Mouse (Mus musculus) hindbrain, embryonic 16.5 days (tissue): Measurements from ENCODE around the gene Psat1. TPM values are rescaled to one million over a fixed set of nuclear protein-coding genes. Genes with fewer than 3 reads are reported as not detected.

Experiments used
- ATAC-seq: fragments of 200-750 bp; cut with Nextera tagmentation; 2 replicates; pipeline ENCODE4 v1.8.0; 2017; ENCODE audit warnings: moderate TSS enrichment, moderate library complexity
- H3K27ac ChIP-seq: fragments of 300-500 bp; sonication (generic); 2 replicates; pipeline ENCODE4 v1.5.1; 2014; ENCODE audit warnings: low read depth, mild to moderate bottlenecking, control low read depth, low read length, moderate library complexity
- H3K27me3 ChIP-seq: fragments of 300-500 bp; sonication (generic); replicated peaks from 2 replicates; pipeline ENCODE4 v1.6.1; 2014; ENCODE audit warnings: low read length; ENCODE audit not compliant: control insufficient read depth, insufficient read depth
- H3K36me3 ChIP-seq: fragments of 300-500 bp; sonication (generic); 2 replicates; pipeline ENCODE4 v1.6.1; 2014; ENCODE audit warnings: mild to moderate bottlenecking, low read length, moderate library complexity, mixed read lengths; ENCODE audit not compliant: control insufficient read depth, insufficient read depth
- H3K4me1 ChIP-seq: fragments of 300-500 bp; sonication (generic); 2 replicates; pipeline ENCODE4 v1.6.1; 2014; ENCODE audit warnings: low read depth, low read length; ENCODE audit not compliant: control insufficient read depth, insufficient read depth
- H3K4me2 ChIP-seq: fragments of 300-500 bp; sonication (generic); 2 replicates; pipeline ENCODE4 v1.6.1; 2014; ENCODE audit warnings: mild to moderate bottlenecking, low read length, control low read depth, moderate library complexity
- H3K4me3 ChIP-seq: fragments of 300-500 bp; sonication (generic); 2 replicates; pipeline ENCODE4 v1.5.1; 2014; ENCODE audit warnings: mild to moderate bottlenecking, low read length, control low read depth, moderate library complexity
- H3K9ac ChIP-seq: fragments of 300-500 bp; sonication (generic); 2 replicates; pipeline ENCODE4 v1.6.1; 2014; ENCODE audit warnings: low read depth, mild to moderate bottlenecking, control low read depth, low read length, moderate library complexity
- H3K9me3 ChIP-seq: fragments of 300-500 bp; sonication (generic); 2 replicates; pipeline ENCODE4 v1.6.1; 2014; ENCODE audit warnings: mild to moderate bottlenecking, low read length, moderate library complexity; ENCODE audit not compliant: control insufficient read depth
- WGBS: fragments of 180-500 bp; shearing (Covaris S2); extraction: QIAGEN DNeasy Blood & Tissue Kit; methylation state at CpG from one replicate; pipeline ENCODE4 v1.1.7; 2014; 5-methylcytosine and 5-hydroxymethylcytosine counted together
- polyA plus RNA-seq: library from polyadenylated mRNA; unstranded; fragments of >200 nt; fragmentation: Nextera tagmentation; extraction: Ambion mirVana; gene quantifications from 2 replicates; pipeline ENCODE4 v1.2.1, GENCODE M21; 2015

The Psat1 gene
- polyA plus RNA-seq: 88.3 and 93.2 TPM in 2 replicates

DNA sequence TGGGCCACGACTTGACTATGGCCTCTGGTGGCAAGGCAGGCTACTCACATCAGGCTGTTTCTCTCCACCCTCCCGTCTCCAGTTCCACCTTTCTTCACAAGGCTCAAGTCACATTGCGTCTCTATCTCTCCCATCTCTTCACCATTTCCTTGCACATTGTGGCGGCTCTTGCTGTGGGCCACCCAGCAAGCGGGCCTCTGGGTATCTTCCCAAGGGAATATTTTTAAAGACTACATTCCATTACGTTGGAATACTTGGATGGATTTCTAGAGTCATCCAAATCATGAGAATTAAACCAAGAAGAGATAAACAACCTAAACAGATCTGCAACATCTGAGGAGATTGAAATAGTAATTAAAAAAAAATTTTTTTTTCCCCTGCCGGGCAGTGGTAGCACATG, at the start of gene Psat1:
Psat1 (minus strand) TSS at position 101 of the 400 bp plus-strand sequence.
- ATAC-seq: no peak
- Histone ChIP-seq H3K27ac (no peak within 1 kb of the TSS), H3K4me3 (no peak within 1 kb of the TSS), H3K4me2 (no peak within 1 kb of the TSS), H3K36me3 (no peaks in the 10 kb centered on the region), H3K9ac (no peak within 1 kb of the TSS), H3K27me3 (no peaks in the 10 kb centered on the region), H3K9me3 (peaks cover 4% of the 10 kb centered on the region; the same call in 1 of the 2 replicates), H3K4me1 (no peaks in the 10 kb centered on the region)
- 88% methylated on average over 7 of the region's 7 CpGs for WGBS

GRCm38 (mm10) chr19:15990102-15990501, 43.0 kb upstream of the Psat1 start:
- Histone ChIP-seq H3K4me2 (no peak overlapping the region), H3K27ac (no peak overlapping the region), H3K9ac (no peak overlapping the region), H3K27me3 (no peaks in the 10 kb centered on the region), H3K36me3 (no peaks in the 10 kb centered on the region), H3K4me1 (peaks cover 2% of the 10 kb centered on the region), H3K9me3 (no peaks in the 10 kb centered on the region), H3K4me3 (no peak overlapping the region)
- no peak for ATAC-seq
- 93% methylated on average over 1 of the region's 1 CpGs for WGBS

GRCm38 (mm10) chr19:15985172-15985713, 38.1 kb upstream of the Psat1 start:
- 28% methylated on average over 10 of the region's 10 CpGs for WGBS

DNA sequence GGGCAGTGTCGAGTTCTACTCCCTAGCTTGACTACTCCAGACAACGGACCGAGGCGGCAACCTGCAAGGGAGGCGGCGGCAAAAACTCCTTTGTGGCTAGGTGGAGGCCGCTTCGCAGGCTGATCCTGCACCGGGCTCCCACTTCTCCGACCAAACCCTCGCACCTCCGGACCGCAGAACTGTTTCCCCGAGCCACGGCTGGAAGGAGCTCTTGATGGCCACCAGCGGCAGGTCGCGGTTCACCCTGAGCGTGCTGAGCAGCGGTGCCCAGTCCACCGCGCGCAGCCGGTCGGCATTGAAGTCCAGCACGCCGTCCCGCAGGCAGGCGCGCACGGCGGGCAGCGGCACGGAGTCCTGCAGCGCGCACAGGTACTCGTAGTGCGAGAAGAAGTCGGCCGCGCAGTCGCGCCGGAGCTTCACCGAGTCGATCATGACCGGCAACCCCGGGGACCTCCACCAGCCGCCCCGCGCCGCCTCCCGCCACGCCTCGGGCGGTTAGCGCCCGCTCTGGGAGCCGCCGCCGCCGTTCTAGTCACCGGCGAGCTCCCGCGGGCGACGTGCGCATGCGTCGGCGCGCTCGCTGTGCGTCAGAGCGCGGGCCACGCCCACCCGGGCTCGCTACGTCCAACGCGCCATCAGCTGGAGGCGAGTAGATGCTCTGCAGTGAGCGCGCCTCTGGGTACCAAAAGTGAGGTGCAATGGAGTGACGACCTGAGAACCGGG, 37.5 kb upstream of the Psat1 start, which contains the start of gene Cep78:
Cep78 (minus strand) TSS at position 541 of the 723 bp plus-strand sequence.
- H3K36me3 ChIP-seq: no peaks in the 10 kb centered on the region
- H3K4me1 ChIP-seq: peaks cover 20% of the 10 kb centered on the region
- H3K27ac ChIP-seq: peak within 1 kb of the TSS; percentile 93

More at GRCm38 (mm10) chr19:15985172-15985713, 38.1 kb upstream of the Psat1 start:
- Histone ChIP-seq H3K9ac (peak overlapping the region; percentile 96), H3K36me3 (no peaks in the 10 kb centered on the region), H3K27me3 (no peaks in the 10 kb centered on the region), H3K4me2 (peak overlapping the region; percentile 86), H3K9me3 (no peaks in the 10 kb centered on the region), H3K4me3 (peak overlapping the region; percentile 68), H3K27ac (peak overlapping the region; percentile 93), H3K4me1 (peaks cover 20% of the 10 kb centered on the region)
- no peak for ATAC-seq

GRCm38 (mm10) chr19:15983739-15984344, 36.7 kb upstream of the Psat1 start:
- Histone ChIP-seq H3K4me1 (peaks cover 20% of the 10 kb centered on the region), H3K9ac (peak overlapping the region; percentile 96), H3K27ac (peak overlapping the region; percentile 93), H3K36me3 (no peaks in the 10 kb centered on the region), H3K4me3 (peak overlapping the region; percentile 68), H3K27me3 (no peaks in the 10 kb centered on the region), H3K4me2 (peak overlapping the region; percentile 86), H3K9me3 (no peaks in the 10 kb centered on the region)
- ATAC-seq: no peak
- WGBS: 44% methylated on average over 15 of the region's 15 CpGs

More for the DNA sequence above, 37.5 kb upstream of the Psat1 start, which contains the start of gene Cep78:
- Histone ChIP-seq H3K4me3 (peak within 1 kb of the TSS; percentile 68), H3K9ac (peak within 1 kb of the TSS; percentile 96), H3K27me3 (no peaks in the 10 kb centered on the region), H3K4me2 (peak within 1 kb of the TSS; percentile 86), H3K9me3 (no peaks in the 10 kb centered on the region)
- under 1% methylated on average over 86 of the region's 88 CpGs for WGBS
- ATAC-seq: peak; percentile 95

DNA sequence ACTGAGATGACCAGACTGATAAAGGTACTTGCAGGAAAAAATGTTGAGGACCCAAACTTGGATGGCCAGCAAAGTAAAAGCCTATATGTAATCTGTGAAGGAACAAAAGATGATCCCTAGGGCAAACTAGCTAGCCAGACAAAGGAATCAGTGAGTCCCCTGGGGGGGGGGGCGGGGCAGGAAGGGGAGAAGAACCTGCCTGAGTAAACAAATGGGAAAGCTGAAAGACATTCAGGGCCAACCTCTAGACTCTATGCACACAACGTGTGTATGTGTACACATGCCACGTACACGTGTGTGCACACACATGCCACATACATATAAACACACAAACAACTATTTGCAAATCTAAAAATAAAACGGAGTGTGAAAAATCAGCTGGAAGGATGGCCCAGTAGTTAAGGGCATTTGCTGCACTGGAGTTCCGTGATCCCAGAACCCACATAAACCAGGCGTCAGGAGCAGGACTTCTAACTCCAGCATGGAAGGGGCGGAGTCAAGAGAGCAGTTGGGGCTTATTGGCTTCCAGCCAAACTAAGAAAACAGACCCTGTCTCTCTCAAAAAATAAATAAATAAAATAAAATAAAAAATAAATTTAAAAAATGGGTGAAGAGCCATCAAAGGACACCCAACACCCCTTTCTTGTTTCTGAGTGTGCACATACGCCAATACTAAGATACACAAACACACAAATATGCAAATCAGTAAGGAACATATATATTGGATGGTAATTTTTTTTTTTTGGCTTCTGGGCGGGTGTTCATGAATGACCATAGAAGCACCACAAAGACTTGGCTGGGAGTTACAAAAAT, 36.0 kb upstream of the Psat1 start:
- peaks cover 20% of the 10 kb centered on the region for H3K4me1 ChIP-seq
- WGBS: 35% methylated on average over 9 of the region's 10 CpGs
- no peaks in the 10 kb centered on the region for H3K36me3 ChIP-seq
- no peaks in the 10 kb centered on the region for H3K27me3 ChIP-seq
- H3K27ac ChIP-seq: no peak overlapping the region
- peak overlapping the region; percentile 68; the same call in 1 of the 2 replicates for H3K4me3 ChIP-seq
- peak overlapping the region; percentile 86 for H3K4me2 ChIP-seq
- no peaks in the 10 kb centered on the region for H3K9me3 ChIP-seq
- no peak overlapping the region for H3K9ac ChIP-seq
- no peak for ATAC-seq

- peak; percentile 41 for ATAC-seq
- WGBS: 48% methylated on average over 4 of the region's 4 CpGs
- Histone ChIP-seq H3K27me3 (no peaks in the 10 kb centered on the region), H3K4me1 (peaks cover 20% of the 10 kb centered on the region), H3K27ac (no peak overlapping the region), H3K36me3 (0 out of 2 replicates have a peak, but pooled peaks cover 4% of the 10 kb centered on the region), H3K9ac (no peak overlapping the region), H3K9me3 (no peaks in the 10 kb centered on the region), H3K4me2 (no peak overlapping the region), H3K4me3 (no peak overlapping the region)
Measured at GRCm38 (mm10) chr19:15981861-15982260, 34.7 kb upstream of the Psat1 start.

- no peak for ATAC-seq
- Histone ChIP-seq H3K36me3 (peaks cover 26% of the 10 kb centered on the region; the same call in 1 of the 2 replicates), H3K9me3 (no peaks in the 10 kb centered on the region), H3K4me3 (no peak overlapping the region), H3K9ac (no peak overlapping the region), H3K4me1 (no peaks in the 10 kb centered on the region), H3K27me3 (no peaks in the 10 kb centered on the region), H3K4me2 (no peak overlapping the region), H3K27ac (no peak overlapping the region)
- WGBS: 72% methylated on average over 4 of the region's 4 CpGs
Measured at GRCm38 (mm10) chr19:15973365-15973764, 26.2 kb upstream of the Psat1 start.
